Mouse (Mus musculus): ENCODE measurements around the gene Eps8. TPM values are rescaled to one million over a fixed set of nuclear protein-coding genes. Genes with fewer than 3 reads are reported as not detected.

Eps8 gene
- polyA plus RNA-seq, 1 experiment = 51.9 TPM

DNA sequence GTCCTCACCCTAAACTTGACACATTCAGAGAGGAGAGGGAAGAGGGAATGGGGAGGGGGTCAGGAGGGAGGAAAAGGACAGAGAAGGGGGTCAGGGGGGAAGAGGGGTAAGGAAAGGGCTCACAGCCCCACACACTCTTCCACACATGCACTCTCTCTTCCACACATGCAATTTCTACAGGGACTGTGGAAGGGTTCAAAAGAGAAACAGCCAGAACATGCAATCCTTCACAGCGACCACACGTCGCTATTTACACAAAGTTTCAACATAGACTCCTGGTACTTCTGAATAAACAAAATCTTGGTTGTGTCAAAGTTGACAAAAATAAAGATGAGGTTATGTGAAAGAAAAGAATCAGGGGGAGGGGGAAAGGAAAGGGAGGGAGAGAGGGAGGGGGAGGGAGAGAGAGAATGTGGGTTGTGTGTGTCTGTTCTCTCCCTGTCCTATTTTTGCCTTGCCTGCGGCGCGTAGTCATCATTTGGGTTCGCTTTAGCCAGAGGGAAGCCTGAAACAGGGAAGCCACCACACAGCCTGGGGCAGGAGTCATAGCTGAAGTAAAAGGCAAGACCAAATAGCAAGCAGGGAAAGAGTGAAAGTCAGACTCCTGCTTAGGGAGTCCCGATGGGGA is 157.4 kb downstream of the Eps8 start:
- TF ChIP-seq POLR2A (IDR thresholded peaks at IDR 0.05; ENCODE audit: low read depth, low read length) = no peak
- no peak for TF ChIP-seq CTCF (conservative IDR thresholded peaks at IDR 0.05; ENCODE audit: insufficient read depth, insufficient read length, low read depth, low read length)
- WGBS = 96% methylated on average over 8 of the region's 8 CpGs
- no peak for DNase-seq
- H3K27me3 ChIP-seq (replicated peaks; ENCODE audit: control insufficient read depth, insufficient read depth, low read length) = no peaks in the 10 kb centered on the region
- H3K36me3 ChIP-seq (ENCODE audit: control insufficient read depth, insufficient read depth, low read length) = 0 out of 2 replicates have a peak, but pooled peaks cover 4% of the 10 kb centered on the region
- H3K4me1 ChIP-seq (ENCODE audit: control insufficient read depth, insufficient read depth, low read length) = peaks cover 12% of the 10 kb centered on the region
- H3K4me3 ChIP-seq (ENCODE audit: insufficient read depth, low read depth, low read length) = no peak overlapping the region
- no peak overlapping the region for H3K27ac ChIP-seq (ENCODE audit: insufficient read depth, low read depth, low read length)

DNA sequence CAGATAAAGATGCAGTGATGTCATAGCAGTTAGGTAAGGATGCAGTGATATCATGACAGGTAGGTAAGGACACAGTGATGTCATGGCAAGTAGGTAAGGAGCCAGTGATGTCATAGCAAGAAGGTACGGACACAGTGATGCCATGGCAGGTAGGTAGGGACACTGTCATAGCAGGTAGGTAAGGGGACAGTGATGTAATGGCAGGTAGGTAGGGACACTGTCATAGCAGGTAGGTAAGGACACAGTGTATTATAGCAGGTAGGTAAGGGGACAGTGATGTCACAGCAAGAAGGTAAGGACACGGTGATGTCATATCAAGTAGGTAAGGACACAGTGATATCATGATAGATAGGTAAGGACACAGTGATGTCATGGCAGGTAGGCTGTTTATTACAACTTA is 158.1 kb downstream of the Eps8 start:
- DNase-seq = no peak
- H3K27ac ChIP-seq (ENCODE audit: insufficient read depth, low read depth, low read length) = no peak overlapping the region
- TF ChIP-seq CTCF (conservative IDR thresholded peaks at IDR 0.05; ENCODE audit: insufficient read depth, insufficient read length, low read depth, low read length) = no peak
- no peak for TF ChIP-seq POLR2A (IDR thresholded peaks at IDR 0.05; ENCODE audit: low read depth, low read length)
- no peaks in the 10 kb centered on the region for H3K27me3 ChIP-seq (replicated peaks; ENCODE audit: control insufficient read depth, insufficient read depth, low read length)
- H3K36me3 ChIP-seq (ENCODE audit: control insufficient read depth, insufficient read depth, low read length) = 0 out of 2 replicates have a peak, but pooled peaks cover 4% of the 10 kb centered on the region
- no peak overlapping the region for H3K4me3 ChIP-seq (ENCODE audit: insufficient read depth, low read depth, low read length)
- peaks cover 12% of the 10 kb centered on the region for H3K4me1 ChIP-seq (ENCODE audit: control insufficient read depth, insufficient read depth, low read length)
- 100% methylated on average over 2 of the region's 2 CpGs for WGBS

DNA sequence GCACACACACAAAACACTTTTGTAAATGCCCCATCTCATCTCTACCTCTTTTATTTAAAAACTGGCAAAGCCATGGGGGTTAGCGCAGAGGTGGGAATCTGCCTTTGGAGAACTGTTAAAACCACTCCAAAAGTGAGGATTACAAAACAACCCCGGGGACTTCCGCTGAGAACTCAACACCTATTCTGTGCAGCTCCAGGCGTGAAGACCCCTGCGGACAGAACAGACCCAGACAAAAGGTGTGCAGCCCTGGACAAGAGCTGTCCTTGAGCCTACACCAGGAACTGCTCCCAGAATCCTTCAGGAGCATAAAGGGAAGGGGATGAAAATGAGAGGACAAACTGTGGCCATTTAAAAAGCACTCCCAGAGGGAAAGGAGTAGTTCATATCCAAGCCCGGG is 159.4 kb downstream of the Eps8 start:
- TF ChIP-seq CTCF (conservative IDR thresholded peaks at IDR 0.05; ENCODE audit: insufficient read depth, insufficient read length, low read depth, low read length) (no peak), POLR2A (IDR thresholded peaks at IDR 0.05; ENCODE audit: low read depth, low read length) (no peak)
- H3K27me3 ChIP-seq (replicated peaks; ENCODE audit: control insufficient read depth, insufficient read depth, low read length) = no peaks in the 10 kb centered on the region

DNA sequence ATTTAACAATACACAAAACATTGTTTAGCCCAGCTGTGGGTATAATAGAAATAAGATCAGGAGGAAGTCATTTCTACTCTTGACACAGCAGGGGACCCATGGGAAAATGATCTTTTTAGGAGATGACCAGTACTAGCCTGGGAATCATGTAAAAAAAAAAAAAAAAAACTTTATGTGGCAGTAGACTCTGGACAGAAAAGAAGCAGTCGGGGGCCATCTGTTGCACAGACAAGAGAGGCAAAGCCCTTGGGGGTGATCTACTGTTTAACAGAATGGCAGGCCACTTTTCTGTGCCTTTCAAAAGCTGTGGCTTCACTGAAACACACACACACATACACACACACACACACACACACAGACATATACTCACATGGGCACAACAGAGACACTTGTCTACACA is 159.9 kb downstream of the Eps8 start:
- H3K4me1 ChIP-seq (ENCODE audit: control insufficient read depth, insufficient read depth, low read length) = peaks cover 12% of the 10 kb centered on the region
- no peaks in the 10 kb centered on the region for H3K27me3 ChIP-seq (replicated peaks; ENCODE audit: control insufficient read depth, insufficient read depth, low read length)
- no peak overlapping the region for H3K27ac ChIP-seq (ENCODE audit: insufficient read depth, low read depth, low read length)
- no peak overlapping the region for H3K4me3 ChIP-seq (ENCODE audit: insufficient read depth, low read depth, low read length)
- TF ChIP-seq CTCF (conservative IDR thresholded peaks at IDR 0.05; ENCODE audit: insufficient read depth, insufficient read length, low read depth, low read length) (no peak), POLR2A (IDR thresholded peaks at IDR 0.05; ENCODE audit: low read depth, low read length) (no peak)
- WGBS = 52% methylated on average over 1 of the region's 1 CpGs
- no peaks in the 10 kb centered on the region for H3K36me3 ChIP-seq (ENCODE audit: control insufficient read depth, insufficient read depth, low read length)
- DNase-seq = no peak

More for the DNA sequence above, 159.4 kb downstream of the Eps8 start:
- DNase-seq = no peak
- 85% methylated on average over 6 of the region's 6 CpGs for WGBS
- H3K4me1 ChIP-seq (ENCODE audit: control insufficient read depth, insufficient read depth, low read length) = peaks cover 12% of the 10 kb centered on the region
- H3K4me3 ChIP-seq (ENCODE audit: insufficient read depth, low read depth, low read length) = no peak overlapping the region
- H3K36me3 ChIP-seq (ENCODE audit: control insufficient read depth, insufficient read depth, low read length) = 0 out of 2 replicates have a peak, but pooled peaks cover under 1% of the 10 kb centered on the region
- no peak overlapping the region for H3K27ac ChIP-seq (ENCODE audit: insufficient read depth, low read depth, low read length)

DNA sequence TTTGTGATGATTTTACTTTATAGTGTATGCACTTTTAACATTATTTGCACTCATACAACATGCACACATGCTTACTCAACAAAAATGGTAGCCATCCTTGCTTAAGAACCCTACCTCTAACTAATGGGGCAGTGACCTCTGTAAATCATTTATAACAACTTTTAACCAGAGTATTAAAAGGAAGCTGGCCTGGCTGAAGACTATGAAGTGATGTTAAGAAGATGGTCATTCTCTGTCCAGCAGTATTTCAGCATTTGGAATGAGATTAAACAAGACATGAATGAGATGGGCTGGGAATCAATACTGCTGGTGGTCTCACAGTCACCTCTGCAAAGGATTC is 160.6 kb downstream of the Eps8 start:
- H3K27ac ChIP-seq (ENCODE audit: insufficient read depth, low read depth, low read length) = no peak overlapping the region
- TF ChIP-seq POLR2A (IDR thresholded peaks at IDR 0.05; ENCODE audit: low read depth, low read length) (no peak), CTCF (conservative IDR thresholded peaks at IDR 0.05; ENCODE audit: insufficient read depth, insufficient read length, low read depth, low read length) (no peak)
- peaks cover 1% of the 10 kb centered on the region; the same call in 1 of the 2 replicates for H3K36me3 ChIP-seq (ENCODE audit: control insufficient read depth, insufficient read depth, low read length)
- peaks cover 12% of the 10 kb centered on the region for H3K4me1 ChIP-seq (ENCODE audit: control insufficient read depth, insufficient read depth, low read length)
- no peaks in the 10 kb centered on the region for H3K27me3 ChIP-seq (replicated peaks; ENCODE audit: control insufficient read depth, insufficient read depth, low read length)
- peak; percentile 71 for DNase-seq
- H3K4me3 ChIP-seq (ENCODE audit: insufficient read depth, low read depth, low read length) = no peak overlapping the region

DNA sequence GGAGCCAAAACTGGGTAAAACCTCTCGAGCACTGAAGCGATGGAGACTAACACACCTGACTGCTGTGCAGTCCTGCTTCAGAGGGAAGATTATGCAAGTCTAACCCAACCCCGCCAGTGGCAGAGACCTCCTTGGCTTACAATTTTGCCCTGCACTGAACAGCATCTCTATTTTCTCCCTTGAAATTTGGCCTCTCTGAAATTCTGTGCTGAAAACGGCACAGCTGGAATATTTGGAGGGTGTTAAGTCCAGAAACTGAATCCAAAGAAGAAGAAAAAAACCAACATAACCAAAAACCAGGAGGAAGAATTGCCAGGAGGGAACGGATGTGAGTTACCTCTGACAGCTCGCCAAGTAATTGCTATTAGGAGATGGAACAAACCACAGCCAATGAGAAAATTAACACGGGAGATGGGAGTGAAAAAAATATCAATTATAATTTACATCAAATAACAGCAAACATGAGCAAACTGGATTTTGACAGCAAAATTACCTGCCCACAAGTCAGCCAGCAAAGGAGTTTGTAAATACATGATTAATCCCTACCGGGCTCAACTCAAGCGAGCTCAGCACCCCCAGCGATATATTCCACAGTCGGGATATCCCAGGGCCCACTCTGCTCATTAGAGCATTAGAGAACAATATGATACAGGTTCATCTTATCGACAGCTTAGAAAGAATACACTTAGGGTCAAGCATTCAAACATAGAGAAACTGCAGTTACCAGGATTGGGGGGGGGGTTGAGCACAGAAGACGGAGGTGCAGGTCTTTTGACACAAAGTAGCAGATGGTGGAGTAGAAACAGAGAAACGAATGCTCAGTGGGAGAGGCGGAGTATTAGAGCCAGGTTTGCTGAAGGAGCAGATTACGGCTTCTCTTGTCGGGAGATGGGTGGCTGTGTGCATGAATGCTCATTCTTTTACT is 161.2 kb downstream of the Eps8 start:
- no peaks in the 10 kb centered on the region for H3K27me3 ChIP-seq (replicated peaks; ENCODE audit: control insufficient read depth, insufficient read depth, low read length)
- no peak for DNase-seq
- H3K36me3 ChIP-seq (ENCODE audit: control insufficient read depth, insufficient read depth, low read length) = peaks cover 1% of the 10 kb centered on the region; the same call in 1 of the 2 replicates
- no peak for TF ChIP-seq POLR2A (IDR thresholded peaks at IDR 0.05; ENCODE audit: low read depth, low read length)
- no peak for TF ChIP-seq CTCF (conservative IDR thresholded peaks at IDR 0.05; ENCODE audit: insufficient read depth, insufficient read length, low read depth, low read length)
- 83% methylated on average over 17 of the region's 17 CpGs for WGBS
- H3K4me3 ChIP-seq (ENCODE audit: insufficient read depth, low read depth, low read length) = no peak overlapping the region
- H3K4me1 ChIP-seq (ENCODE audit: control insufficient read depth, insufficient read depth, low read length) = peaks cover 12% of the 10 kb centered on the region
- no peak overlapping the region for H3K27ac ChIP-seq (ENCODE audit: insufficient read depth, low read depth, low read length)

DNA sequence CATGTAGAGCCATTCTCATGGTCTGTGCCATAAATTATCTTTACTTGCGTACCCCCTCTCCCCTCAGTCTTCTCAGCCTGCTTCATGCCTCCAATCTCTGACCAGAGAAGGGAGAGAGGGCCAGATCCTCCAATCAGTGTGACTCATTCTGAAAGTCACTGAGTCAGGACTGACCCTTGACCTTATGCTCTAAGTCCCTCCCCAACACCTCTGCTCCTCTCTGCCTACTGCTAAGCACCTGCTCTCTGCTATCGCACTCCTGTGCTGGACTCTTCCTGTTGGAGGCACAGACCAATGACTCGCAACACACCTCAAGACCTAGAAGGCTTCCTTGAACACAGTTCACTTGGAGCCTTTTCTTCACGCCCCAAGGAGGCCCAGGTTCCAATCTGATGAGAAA is 162.1 kb downstream of the Eps8 start:
- Histone ChIP-seq H3K27ac (ENCODE audit: insufficient read depth, low read depth, low read length) (no peak overlapping the region), H3K27me3 (replicated peaks; ENCODE audit: control insufficient read depth, insufficient read depth, low read length) (no peaks in the 10 kb centered on the region), H3K4me3 (ENCODE audit: insufficient read depth, low read depth, low read length) (no peak overlapping the region), H3K4me1 (ENCODE audit: control insufficient read depth, insufficient read depth, low read length) (peaks cover 12% of the 10 kb centered on the region), H3K36me3 (ENCODE audit: control insufficient read depth, insufficient read depth, low read length) (peaks cover 1% of the 10 kb centered on the region; the same call in 1 of the 2 replicates)
- no peak for DNase-seq
- TF ChIP-seq CTCF (conservative IDR thresholded peaks at IDR 0.05; ENCODE audit: insufficient read depth, insufficient read length, low read depth, low read length) (no peak), POLR2A (IDR thresholded peaks at IDR 0.05; ENCODE audit: low read depth, low read length) (no peak)
- WGBS = 77% methylated on average over 4 of the region's 4 CpGs
